Mouse (Mus musculus) mouse trophoblast stem cell (cell line): ENCODE measurements around the gene Nhlrc1.

ENCODE experiments used
- in situ Hi-C, 2 experiments: fragments of 300-500 bp; cut with MseI, MboI; formaldehyde crosslinking; loops; 2 replicates in 1 of 2; 3 replicates in 1 of 2; pipeline ENCODE4 v1.15.1; 2025

The Nhlrc1 gene

DNA sequence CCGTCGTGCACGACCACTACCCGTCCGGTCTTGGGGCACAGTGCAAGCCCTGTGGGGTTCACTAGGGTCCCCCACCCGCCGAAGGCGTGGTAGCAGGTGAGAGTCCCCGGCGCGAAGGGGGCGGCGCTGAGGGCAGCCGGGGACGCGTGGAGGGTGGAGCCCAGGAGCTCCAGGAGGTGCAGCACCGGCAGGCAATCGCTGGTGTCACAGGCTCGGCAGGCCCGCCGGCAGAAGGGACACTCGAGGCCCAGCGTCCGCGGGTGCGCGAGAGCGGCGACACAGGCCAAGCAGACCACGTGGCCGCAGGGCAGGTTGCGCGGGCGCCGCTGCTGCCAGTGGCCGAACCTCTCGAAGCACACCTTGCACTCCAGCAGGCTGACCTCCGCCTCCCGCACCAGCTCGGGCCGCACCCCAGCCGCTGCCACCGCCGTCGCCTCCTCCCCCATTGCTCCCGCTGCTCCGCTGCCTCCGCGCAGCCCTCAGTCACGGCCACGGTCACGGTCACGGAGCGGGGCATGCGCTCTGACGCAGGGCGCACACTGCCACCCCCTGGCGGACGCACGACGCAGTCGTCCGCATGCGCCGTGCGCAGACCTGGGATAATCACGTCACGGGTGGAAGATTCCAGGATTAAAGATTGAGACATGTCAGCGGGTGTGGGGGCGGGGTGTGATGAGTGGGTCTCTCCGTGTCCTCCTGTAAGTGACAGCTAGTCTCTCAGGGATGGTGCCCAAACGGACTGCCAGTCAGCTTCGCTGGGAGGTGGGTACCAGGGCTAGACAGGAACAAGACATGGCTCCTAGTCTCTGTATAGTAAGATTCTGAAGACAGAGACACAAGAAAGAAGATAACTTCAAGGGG, at the start of gene Nhlrc1:
Gene Nhlrc1 (minus strand): TSS at position 517 of the 861 bp plus-strand sequence.
- in situ Hi-C loops = loop anchor here (5.0 to 10.0 kb wide), 2 partner anchors 180 to 182 kb away; no protein-coding TSS in a partner anchor

- in situ Hi-C loops = no loop called here
Measured at GRCm38 (mm10) chr13:47063985-47064760, 49.5 kb upstream of the Nhlrc1 start.

- in situ Hi-C loops = no loop called here
Measured at GRCm38 (mm10) chr13:47062756-47063155, 48.1 kb upstream of the Nhlrc1 start.

DNA sequence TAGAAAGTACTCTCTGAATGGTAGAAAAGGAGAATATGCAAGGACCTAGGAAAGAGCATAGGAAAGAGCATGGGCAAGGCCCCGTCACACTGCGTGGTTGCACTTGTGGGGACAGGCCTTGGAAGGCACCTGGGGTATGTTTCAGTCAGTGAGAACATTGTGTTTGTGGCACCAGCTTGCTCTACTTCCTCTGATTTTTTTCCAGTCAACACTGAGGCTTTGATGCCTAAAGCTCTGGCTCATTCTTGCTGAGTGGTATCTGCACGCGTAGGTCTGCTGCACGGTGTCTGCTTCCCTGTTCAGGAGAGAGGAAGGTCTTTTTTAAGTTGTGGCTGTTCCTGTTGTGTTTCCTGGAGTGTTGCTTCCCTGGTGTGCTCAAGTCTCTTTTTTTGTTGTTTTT, 42.1 kb upstream of the Nhlrc1 start:
- in situ Hi-C loops = no loop called here

DNA sequence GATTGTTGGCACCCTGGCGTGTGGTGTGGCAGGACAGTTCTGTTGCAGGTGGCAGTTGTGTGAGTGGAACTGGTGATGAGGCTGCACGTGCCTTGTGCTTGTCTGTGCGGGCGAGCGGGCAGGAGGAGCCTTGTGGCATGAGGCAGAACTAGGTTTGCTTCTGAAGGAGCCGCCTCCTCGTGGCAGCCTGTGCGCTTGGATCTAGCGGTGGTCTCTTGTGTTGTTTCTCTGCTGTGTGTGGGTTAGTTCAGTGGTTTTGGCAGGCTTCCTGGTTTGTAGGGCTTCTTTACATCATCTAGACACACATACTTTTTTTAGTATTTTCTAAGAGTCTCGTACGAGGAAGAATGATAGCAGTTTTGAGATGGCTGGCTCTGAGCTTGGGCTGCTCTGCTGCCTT, 41.5 kb upstream of the Nhlrc1 start:
- in situ Hi-C loops = no loop called here

DNA sequence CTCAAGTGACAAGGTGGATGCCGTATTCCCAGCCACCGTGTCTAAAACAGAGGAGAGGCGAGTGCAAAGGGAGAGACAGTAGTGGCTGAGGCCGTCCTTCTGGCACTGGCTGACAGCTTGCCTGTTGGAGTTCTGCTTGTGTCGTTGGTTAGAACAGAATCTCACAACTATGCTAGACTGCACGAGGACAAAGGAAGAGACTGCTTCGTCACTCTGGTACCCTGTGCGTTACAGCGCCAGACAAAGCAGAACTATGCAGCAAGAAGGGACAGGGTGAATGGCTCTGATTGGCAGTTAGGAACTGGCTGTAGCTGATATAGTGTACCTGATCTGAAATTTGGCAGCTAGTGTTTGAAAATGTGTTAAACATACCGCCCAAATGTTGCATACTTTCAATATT, 39.3 kb upstream of the Nhlrc1 start:
- in situ Hi-C loops = no loop called here

DNA sequence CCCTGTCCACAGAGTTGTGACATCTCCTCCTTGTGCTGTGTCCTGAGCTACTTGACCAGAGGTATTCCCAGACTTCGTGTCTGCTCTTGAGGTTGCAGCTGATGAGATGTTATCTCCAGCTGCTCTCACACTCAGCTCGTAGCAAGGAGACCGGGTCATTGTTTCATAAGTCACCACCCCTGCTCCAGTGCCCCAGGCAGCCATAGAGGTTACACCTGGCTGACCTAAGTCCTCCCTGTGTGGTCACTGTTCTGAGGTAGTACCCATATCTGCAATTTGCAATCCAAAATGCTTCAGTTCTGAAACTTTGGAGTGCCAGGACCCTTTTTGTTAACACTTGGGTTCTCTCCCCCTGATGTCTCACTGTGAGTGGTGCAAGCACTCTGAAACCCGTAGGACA, 35.4 kb upstream of the Nhlrc1 start:
- in situ Hi-C loops = no loop called here

DNA sequence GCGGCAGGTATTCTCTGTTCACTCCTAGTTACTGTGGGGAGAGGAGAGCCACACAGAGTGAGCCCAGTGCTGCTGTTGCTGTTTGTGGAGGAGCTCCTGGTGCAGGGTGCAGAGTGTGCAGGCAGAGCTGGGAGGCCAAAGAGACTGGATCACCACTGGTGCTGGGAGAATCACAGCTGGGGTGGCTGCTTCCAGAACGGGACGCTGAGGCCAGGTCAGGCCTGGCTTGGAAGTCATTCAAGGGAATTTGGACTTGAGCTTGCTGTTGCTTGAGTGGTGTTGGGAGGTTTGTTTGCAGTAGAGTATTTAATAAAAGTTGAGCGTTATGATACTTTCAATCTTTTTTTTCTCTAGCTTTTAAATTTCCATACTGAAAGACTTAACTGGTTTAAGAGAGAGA, 33.3 kb upstream of the Nhlrc1 start:
- in situ Hi-C loops = no loop called here

DNA sequence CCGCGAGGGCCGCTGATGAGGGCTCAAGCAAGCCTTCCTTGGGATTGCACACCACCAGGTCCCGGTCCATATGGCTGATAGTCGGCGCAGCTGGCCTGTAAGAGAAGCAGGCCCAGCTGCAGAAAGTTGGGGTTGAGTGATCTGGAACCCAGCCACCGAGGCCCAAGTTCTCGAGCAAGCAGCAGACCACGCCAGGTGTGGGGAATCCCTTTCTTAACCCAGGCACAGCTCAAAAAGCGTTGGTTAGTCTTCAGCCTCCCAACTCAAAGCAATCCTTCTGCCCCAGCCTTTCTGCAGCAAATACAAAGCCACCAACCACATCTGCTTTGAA, 29.9 kb upstream of the Nhlrc1 start, which contains the start of gene Tpmt:
Gene Tpmt (minus strand): TSS at position 121 of the 331 bp plus-strand sequence.
- in situ Hi-C loops = no loop called here

DNA sequence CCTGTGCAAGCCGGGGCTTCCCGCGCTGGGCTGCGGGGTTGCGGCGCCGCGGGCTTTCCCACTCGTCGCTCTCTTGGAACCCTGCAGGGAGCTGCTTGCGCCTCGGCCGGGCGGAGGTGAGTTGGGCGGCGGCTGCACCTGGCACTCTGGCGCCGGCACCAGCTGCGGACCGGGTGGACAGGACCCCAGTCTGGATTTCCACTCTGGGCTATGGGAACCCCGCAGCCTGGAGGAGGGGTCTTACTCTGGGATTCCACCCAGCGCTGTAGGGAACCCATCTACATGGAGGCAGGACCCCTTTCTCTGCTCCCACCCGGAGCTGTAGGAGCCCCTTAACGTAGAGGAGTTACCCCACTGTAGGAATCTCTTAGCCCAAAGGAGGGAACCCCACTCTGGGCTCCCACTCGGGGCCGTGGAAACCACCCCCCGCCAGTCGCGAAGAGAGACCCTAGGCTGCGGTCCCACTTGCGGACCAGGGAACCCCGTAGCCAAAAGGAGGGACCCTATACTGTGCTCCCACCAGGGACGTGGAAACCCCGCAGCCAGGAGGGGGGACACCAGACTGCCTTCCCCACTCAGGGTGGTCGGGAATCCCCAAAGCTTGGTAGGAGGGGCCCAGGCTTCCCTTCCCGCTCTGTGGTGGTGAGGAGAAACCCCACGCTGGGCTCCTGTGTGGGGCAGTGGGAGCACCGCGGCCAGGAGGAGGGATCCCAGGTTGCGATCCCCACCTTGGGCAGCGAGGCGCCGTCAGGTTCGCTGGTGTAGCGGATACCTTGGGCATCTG, 29.4 kb upstream of the Nhlrc1 start:
- in situ Hi-C loops = no loop called here

DNA sequence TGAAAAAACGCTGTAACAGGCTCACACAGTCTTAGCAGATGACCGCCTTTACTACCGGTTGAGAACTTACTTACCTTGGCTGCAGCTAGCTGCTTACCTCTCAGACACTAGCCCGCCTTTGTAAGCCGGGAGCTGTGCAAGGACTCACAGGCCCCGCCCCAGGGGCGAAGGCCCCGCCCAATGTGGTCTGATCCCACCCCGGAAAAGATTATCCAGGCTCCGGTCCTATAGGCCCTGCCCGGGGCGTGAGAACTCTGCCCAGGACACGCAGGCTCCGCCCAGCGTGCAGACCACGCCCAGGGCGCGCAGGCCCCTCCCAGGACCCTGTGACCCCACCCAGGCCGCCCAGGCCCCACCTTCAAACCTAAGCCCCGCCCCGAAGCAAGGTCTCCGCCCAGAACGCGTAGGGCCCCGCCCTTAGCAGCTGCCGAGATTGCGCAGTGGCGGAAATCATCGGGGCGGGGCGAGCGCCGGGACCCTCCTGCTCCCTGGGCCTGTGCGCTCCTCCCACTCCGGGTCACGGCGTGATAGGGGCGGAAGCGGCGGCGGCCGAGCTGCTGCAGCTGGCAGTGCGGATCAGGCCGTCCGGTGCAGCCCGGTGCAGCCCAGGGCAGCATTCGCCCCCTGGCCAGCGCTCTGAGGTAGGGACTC, 28.5 kb upstream of the Nhlrc1 start, which contains the start of gene Kdm1b:
Gene Kdm1b (plus strand): TSS at position 470 of the 651 bp plus-strand sequence.
- in situ Hi-C loops = no loop called here

GRCm38 (mm10) chr13:47042024-47042633, 27.5 kb upstream of the Nhlrc1 start:
- in situ Hi-C loops = no loop called here

DNA sequence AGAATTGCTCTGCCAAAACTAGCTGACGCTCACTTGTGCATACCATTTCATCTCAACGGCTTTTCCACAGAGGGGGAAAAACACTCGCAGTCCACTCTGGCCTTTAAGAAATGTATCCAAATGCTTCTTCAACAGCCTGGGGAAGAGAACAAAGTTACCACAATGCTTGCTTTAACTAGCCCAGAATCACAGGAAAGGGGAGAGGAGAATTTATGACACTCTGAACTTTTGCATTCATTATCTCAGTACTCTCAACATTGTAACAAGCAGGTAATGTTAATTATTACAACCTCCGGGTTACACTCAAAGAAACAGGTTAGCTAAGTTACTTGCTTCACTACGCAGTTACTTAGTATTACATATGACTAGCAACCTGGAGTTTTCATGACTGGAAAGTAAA, 25.4 kb upstream of the Nhlrc1 start:
- in situ Hi-C loops = no loop called here

DNA sequence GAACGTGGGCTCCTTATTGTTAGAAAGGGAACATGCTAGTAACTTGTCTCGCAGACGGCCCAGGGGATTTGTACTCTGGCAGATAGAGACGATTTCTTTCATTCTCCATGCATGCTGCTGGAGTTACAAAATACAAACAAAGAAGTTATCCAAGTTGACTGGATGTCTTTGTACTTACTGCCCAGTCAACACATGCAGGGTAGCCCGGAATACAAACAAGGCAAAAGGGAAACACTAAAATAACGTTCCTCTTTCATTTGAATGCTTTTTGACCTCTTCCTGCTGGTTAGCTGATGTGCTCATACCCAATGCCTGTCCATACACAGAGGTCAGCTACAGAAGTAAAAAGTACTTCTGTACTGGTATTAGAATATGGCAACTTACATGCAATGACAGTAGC, 23.3 kb upstream of the Nhlrc1 start:
- in situ Hi-C loops = no loop called here

- in situ Hi-C loops = no loop called here
Measured at GRCm38 (mm10) chr13:47033602-47034001, 19.0 kb upstream of the Nhlrc1 start.

DNA sequence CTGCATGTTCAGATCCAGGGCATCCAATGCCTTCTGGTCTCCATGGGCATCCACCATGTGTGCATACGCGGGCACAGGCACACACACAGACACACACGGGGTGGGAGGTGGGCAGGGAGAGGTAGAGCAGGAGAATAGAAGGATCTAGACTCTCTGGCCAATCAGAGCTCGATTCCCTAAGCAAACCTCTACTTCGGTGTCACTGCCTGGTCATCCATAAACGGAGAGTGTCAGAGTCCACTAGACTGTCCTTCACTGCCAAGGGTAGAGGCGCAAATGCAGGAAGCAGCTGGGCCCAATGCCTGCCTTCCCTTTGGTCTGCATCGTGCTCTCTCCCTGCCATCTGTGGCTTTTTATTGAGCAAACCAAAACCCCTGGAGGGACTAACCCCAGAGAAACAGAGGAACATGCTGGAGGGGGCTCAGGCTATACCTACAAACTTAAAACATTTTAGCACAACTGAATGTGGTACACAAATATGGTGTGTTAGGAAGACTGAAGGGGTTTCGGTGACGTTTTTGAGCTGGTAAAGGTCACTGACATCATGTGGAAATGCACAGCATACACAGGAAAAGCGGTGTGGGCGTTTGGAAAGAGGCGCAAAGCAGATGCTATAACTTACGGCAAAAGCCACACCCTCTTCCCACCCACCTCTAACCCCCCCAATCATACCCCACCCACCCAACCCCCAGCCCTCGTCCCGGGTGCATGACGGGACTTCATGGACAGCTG, 15.9 kb upstream of the Nhlrc1 start:
- in situ Hi-C loops = no loop called here

DNA sequence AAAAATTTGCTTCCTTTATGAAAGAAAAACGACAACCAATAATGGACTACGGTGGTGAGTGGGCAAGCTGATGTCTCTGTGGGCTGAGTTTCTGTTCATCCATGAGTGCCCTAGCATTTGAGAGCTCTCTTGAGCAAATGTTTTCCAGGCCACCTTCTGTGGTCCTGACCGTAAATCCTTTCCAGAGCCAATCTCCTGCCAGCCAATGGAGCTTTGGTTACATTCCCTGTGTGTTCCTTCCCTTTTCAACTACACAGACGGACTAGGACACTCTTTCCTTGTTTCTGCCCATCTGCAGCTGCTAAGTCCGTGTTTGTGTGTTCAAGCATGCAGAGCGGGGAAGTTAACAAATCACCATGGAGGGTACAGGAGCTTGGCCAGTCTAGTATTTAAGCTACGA, 6.1 kb upstream of the Nhlrc1 start:
- in situ Hi-C loops = no loop called here

DNA sequence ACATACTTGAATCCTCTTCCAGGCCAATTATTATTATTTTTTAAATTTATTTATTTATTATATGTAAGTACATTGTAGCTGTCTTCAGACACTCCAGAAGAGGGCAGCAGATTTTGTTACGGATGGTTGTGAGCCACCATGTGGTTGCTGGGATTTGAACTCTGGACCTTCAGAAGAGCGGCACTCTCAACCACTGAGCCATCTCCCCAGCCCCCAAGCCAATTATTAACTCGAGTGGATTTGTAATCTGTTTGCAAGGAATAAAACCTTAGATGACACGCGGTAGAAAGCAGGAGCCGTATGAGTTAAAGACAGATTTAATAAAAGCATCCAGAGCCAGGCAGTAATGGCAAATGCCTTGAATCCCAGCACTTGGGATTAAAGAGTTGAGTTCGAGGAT, 5.1 kb upstream of the Nhlrc1 start:
- in situ Hi-C loops = loop anchor here (5.0 to 10.0 kb wide), 2 partner anchors 185 to 187 kb away; no protein-coding TSS in a partner anchor

DNA sequence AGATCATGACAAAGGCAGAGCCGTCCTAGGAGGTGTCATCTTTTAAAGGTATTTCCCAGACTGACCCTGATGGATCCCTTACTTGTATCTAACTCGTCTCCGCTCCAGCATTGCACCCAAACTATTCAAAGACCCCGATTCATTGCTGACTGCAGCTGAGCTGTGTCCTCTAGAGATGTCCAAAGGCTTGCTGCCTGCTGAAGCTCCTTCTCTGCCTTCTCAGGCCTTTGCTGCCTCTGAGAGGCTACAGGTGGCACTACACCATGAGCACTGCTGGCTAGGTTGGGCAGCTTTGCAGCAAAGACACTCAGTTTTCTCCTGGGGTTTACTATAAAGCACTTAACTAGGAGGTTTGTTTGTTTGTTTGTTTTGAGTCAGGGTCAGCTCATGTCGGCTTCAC, 2.6 kb upstream of the Nhlrc1 start:
- in situ Hi-C loops = loop anchor here (5.0 to 10.0 kb wide), 2 partner anchors 182 to 185 kb away; no protein-coding TSS in a partner anchor

- in situ Hi-C loops = loop anchor here (5.0 to 10.0 kb wide), 2 partner anchors 180 to 183 kb away; no protein-coding TSS in a partner anchor
Measured at GRCm38 (mm10) chr13:47015195-47015501, 498 bp upstream of the Nhlrc1 start.
